Mouse (Mus musculus) neural tube, embryonic 14.5 days (tissue): Measurements from ENCODE around the gene Uts2b. TPM values are rescaled to one million over a fixed set of nuclear protein-coding genes. Genes with fewer than 3 reads are reported as not detected.

Experiments
- ATAC-seq: fragments of 200-750 bp; cut with Nextera tagmentation; 2 replicates; pipeline ENCODE4 v1.8.0; 2017; ENCODE audit warnings: low read depth, mild to moderate bottlenecking, moderate TSS enrichment, moderate library complexity
- H3K27ac ChIP-seq: fragments of 300-500 bp; sonication (generic); 2 replicates; pipeline ENCODE4 v1.5.1; 2014; ENCODE audit warnings: low read depth, mild to moderate bottlenecking, control low read depth, low read length, moderate library complexity, mixed read lengths
- H3K27me3 ChIP-seq: fragments of 300-500 bp; sonication (generic); 2 replicates; pipeline ENCODE4 v1.6.1; 2014; ENCODE audit warnings: low read length; ENCODE audit not compliant: control insufficient read depth, insufficient read depth
- H3K36me3 ChIP-seq: fragments of 300-500 bp; sonication (generic); 2 replicates; pipeline ENCODE4 v1.6.1; 2014; ENCODE audit warnings: low read length, mixed read lengths; ENCODE audit not compliant: control insufficient read depth, insufficient read depth
- H3K4me1 ChIP-seq: fragments of 300-500 bp; sonication (generic); 2 replicates; pipeline ENCODE4 v1.6.1; 2014; ENCODE audit warnings: low read length; ENCODE audit not compliant: control insufficient read depth, insufficient read depth
- H3K4me2 ChIP-seq: fragments of 300-500 bp; sonication (generic); 2 replicates; pipeline ENCODE4 v1.6.1; 2014; ENCODE audit warnings: mild to moderate bottlenecking, low read depth, low read length, control low read depth
- H3K4me3 ChIP-seq: fragments of 300-500 bp; sonication (generic); 2 replicates; pipeline ENCODE4 v1.5.1; 2014; ENCODE audit warnings: low read depth, low read length, control low read depth, mixed read lengths
- H3K9ac ChIP-seq: fragments of 300-500 bp; sonication (generic); replicated peaks from 2 replicates; pipeline ENCODE4 v1.6.1; 2014; ENCODE audit warnings: low read depth, mild to moderate bottlenecking, control low read depth, low read length, mixed read lengths
- H3K9me3 ChIP-seq: fragments of 300-500 bp; sonication (generic); 2 replicates; pipeline ENCODE4 v1.6.1; 2016; ENCODE audit warnings: low read length; ENCODE audit not compliant: control insufficient read depth
- WGBS: fragments of 180-500 bp; shearing (Covaris S2); extraction: QIAGEN DNeasy Blood & Tissue Kit; methylation state at CpG from one replicate; pipeline ENCODE4 v1.1.7; 2014; 5-methylcytosine and 5-hydroxymethylcytosine counted together
- polyA plus RNA-seq: library from polyadenylated mRNA; unstranded; fragments of >200 nt; fragmentation: Nextera tagmentation; extraction: Ambion mirVana; gene quantifications from 2 replicates; pipeline ENCODE4 v1.2.1, GENCODE M21; 2014

The Uts2b gene
- polyA plus RNA-seq, 1 experiment from 2014 or later: 39.5 TPM

- Histone ChIP-seq H3K9me3 (no peaks in the 10 kb centered on the region), H3K27ac (no peak overlapping the region), H3K4me2 (no peak overlapping the region), H3K27me3 (no peaks in the 10 kb centered on the region), H3K4me3 (no peak overlapping the region), H3K4me1 (peaks cover 6% of the 10 kb centered on the region; the same call in 1 of the 2 replicates), H3K9ac (no peak overlapping the region), H3K36me3 (no peaks in the 10 kb centered on the region)
- no peak for ATAC-seq
- WGBS: 78% methylated on average over 4 of the region's 4 CpGs
These were observed 15.0 kb upstream of the Uts2b start for GRCm38 (mm10) chr16:27384893-27385603.

- no peak overlapping the region for H3K27ac ChIP-seq
- H3K4me2 ChIP-seq: no peak overlapping the region
- H3K4me3 ChIP-seq: no peak overlapping the region
- no peak overlapping the region for H3K9ac ChIP-seq
- ATAC-seq: no peak
- WGBS: 83% methylated on average over 4 of the region's 4 CpGs
- no peaks in the 10 kb centered on the region for H3K27me3 ChIP-seq
- no peaks in the 10 kb centered on the region for H3K9me3 ChIP-seq
- H3K4me1 ChIP-seq: no peaks in the 10 kb centered on the region
- no peaks in the 10 kb centered on the region for H3K36me3 ChIP-seq
These were observed 12.2 kb upstream of the Uts2b start for GRCm38 (mm10) chr16:27382217-27382616.

- ATAC-seq: no peak
- Histone ChIP-seq H3K4me2 (no peak overlapping the region), H3K27ac (no peak overlapping the region), H3K27me3 (no peaks in the 10 kb centered on the region), H3K9ac (no peak overlapping the region), H3K4me3 (no peak overlapping the region), H3K9me3 (no peaks in the 10 kb centered on the region), H3K4me1 (no peaks in the 10 kb centered on the region), H3K36me3 (no peaks in the 10 kb centered on the region)
These were observed 6.5 kb upstream of the Uts2b start for GRCm38 (mm10) chr16:27376556-27376955.

GRCm38 (mm10) chr16:27375318-27375717 is 5.3 kb upstream of the Uts2b start:
- Histone ChIP-seq H3K4me1 (no peaks in the 10 kb centered on the region), H3K27ac (no peak overlapping the region), H3K36me3 (no peaks in the 10 kb centered on the region), H3K9ac (no peak overlapping the region), H3K4me3 (no peak overlapping the region), H3K9me3 (no peaks in the 10 kb centered on the region), H3K4me2 (no peak overlapping the region), H3K27me3 (no peaks in the 10 kb centered on the region)
- ATAC-seq: no peak
- 92% methylated on average over 2 of the region's 2 CpGs for WGBS

- ATAC-seq: no peak
- Histone ChIP-seq H3K27me3 (no peaks in the 10 kb centered on the region), H3K27ac (no peak overlapping the region), H3K4me3 (no peak overlapping the region), H3K9me3 (no peaks in the 10 kb centered on the region), H3K4me2 (no peak overlapping the region), H3K36me3 (no peaks in the 10 kb centered on the region), H3K4me1 (no peaks in the 10 kb centered on the region), H3K9ac (no peak overlapping the region)
- 79% methylated on average over 3 of the region's 3 CpGs for WGBS
These were observed 4.1 kb upstream of the Uts2b start for GRCm38 (mm10) chr16:27374139-27374538.

GRCm38 (mm10) chr16:27370700-27371099 is 661 bp upstream of the Uts2b start:
- Histone ChIP-seq H3K27ac (no peak overlapping the region), H3K9me3 (no peaks in the 10 kb centered on the region), H3K9ac (no peak overlapping the region), H3K27me3 (no peaks in the 10 kb centered on the region), H3K4me2 (no peak overlapping the region), H3K4me3 (no peak overlapping the region), H3K36me3 (no peaks in the 10 kb centered on the region), H3K4me1 (no peaks in the 10 kb centered on the region)
- WGBS: 33% methylated on average over 2 of the region's 2 CpGs
- ATAC-seq: peak; percentile 69; the same call in 1 of the 2 replicates

- H3K27ac ChIP-seq: no peak overlapping the region
- no peaks in the 10 kb centered on the region for H3K36me3 ChIP-seq
- no peaks in the 10 kb centered on the region for H3K4me1 ChIP-seq
- H3K9ac ChIP-seq: no peak overlapping the region
- no peak overlapping the region for H3K4me3 ChIP-seq
- 96% methylated on average over 1 of the region's 1 CpGs for WGBS
- no peak for ATAC-seq
- H3K4me2 ChIP-seq: no peak overlapping the region
- no peaks in the 10 kb centered on the region for H3K27me3 ChIP-seq
- H3K9me3 ChIP-seq: no peaks in the 10 kb centered on the region
These were observed 10.0 kb downstream of the Uts2b start for GRCm38 (mm10) chr16:27360059-27360458.

- no peaks in the 10 kb centered on the region for H3K27me3 ChIP-seq
- no peaks in the 10 kb centered on the region for H3K9me3 ChIP-seq
- H3K4me2 ChIP-seq: no peak overlapping the region
- no peak overlapping the region for H3K9ac ChIP-seq
- H3K4me3 ChIP-seq: no peak overlapping the region
- 78% methylated on average over 2 of the region's 2 CpGs for WGBS
- ATAC-seq: no peak
- H3K36me3 ChIP-seq: no peaks in the 10 kb centered on the region
- H3K4me1 ChIP-seq: no peaks in the 10 kb centered on the region
- no peak overlapping the region for H3K27ac ChIP-seq
These were observed 15.6 kb downstream of the Uts2b start for GRCm38 (mm10) chr16:27354464-27354863.

GRCm38 (mm10) chr16:27349878-27350532 is 20.0 kb downstream of the Uts2b start:
- Histone ChIP-seq H3K36me3 (no peaks in the 10 kb centered on the region), H3K27ac (no peak overlapping the region), H3K27me3 (no peaks in the 10 kb centered on the region), H3K4me1 (no peaks in the 10 kb centered on the region), H3K9ac (no peak overlapping the region), H3K4me3 (no peak overlapping the region), H3K9me3 (no peaks in the 10 kb centered on the region), H3K4me2 (no peak overlapping the region)
- ATAC-seq: no peak
- 92% methylated on average over 7 of the region's 7 CpGs for WGBS
